ENCODE assay signal across 9 mouse cellular contexts in the genomic region with DNA sequence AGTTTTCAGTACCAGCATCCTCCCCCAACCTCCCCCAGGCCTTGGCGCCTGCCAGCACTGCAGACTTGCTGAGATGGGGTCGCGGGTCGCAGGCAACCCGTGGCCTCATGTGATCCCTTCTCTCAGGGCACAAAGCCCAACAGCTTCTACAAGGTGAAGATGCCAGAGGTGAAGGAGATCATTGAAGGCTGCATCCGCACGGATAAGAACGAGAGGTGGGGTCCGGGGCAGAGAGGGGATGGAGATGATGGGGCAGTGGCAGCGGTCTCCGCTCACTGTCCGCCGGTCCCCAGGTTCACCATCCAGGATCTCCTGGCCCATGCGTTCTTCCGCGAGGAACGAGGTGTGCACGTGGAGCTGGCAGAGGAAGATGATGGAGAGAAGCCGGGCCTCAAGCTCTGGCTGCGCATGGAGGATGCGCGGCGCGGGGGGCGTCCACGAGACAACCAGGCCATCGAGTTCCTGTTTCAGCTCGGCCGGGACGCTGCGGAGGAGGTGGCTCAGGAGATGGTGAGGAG. TPM values are rescaled to one million over a fixed set of nuclear protein-coding genes. Genes with fewer than 3 reads are reported as not detected.
DNase-seq lines count a peak whose midpoint lies in the region; ATAC-seq lines count a peak whose summit lies in the region.
"Had no signal": no experiment of that assay in that cellular context is flagged by ENCODE, and none has a peak within 500 bp of the region (broad histone marks: within the 10 kb centered on the region; RNA-seq: fewer than 3 reads in every experiment).

No protein-coding gene starts in this region.

- ATAC-seq in heart, embryonic 11.5 days (replicated peaks; ENCODE audit: insufficient number of reproducible peaks, low FRiP score, low TSS enrichment) = no peak
- ATAC-seq in hindbrain, embryonic 12.5 days (ENCODE audit: low FRiP score) = no peak
- ATAC-seq in midbrain, embryonic 13.5 days = no peak

- no peak for DNase-seq in heart, postnatal 10 days
- peak; percentile 31 for DNase-seq in ZHBTc4 (ENCODE audit: low read depth, low spot score)
- no peak for DNase-seq in urinary bladder, postnatal 4 days (ENCODE audit: low spot score in 2 of 2)
- no peak for DNase-seq in spleen, adult 18-20 months
- no peak for DNase-seq in urinary bladder, adult 2 months (ENCODE audit: low spot score)
- DNase-seq: thymus, postnatal 25 days had no signal

- H3K4me1 ChIP-seq in heart, embryonic 11.5 days (ENCODE audit: control insufficient read depth, insufficient read depth, low read length) = peaks cover 40% of the 10 kb centered on the region
- peaks cover 45% of the 10 kb centered on the region for H3K4me1 ChIP-seq in hindbrain, embryonic 12.5 days
- H3K4me1 ChIP-seq in midbrain, embryonic 13.5 days (replicated peaks) = peaks cover 43% of the 10 kb centered on the region

- no peak overlapping the region for H3K27ac ChIP-seq in heart, embryonic 11.5 days (ENCODE audit: low read depth, low read length)
- no peak overlapping the region for H3K27ac ChIP-seq in hindbrain, embryonic 12.5 days
- no peak overlapping the region for H3K27ac ChIP-seq in midbrain, embryonic 13.5 days

- H3K36me3 ChIP-seq in heart, embryonic 11.5 days (ENCODE audit: control insufficient read depth, insufficient read depth, low read length) = no peaks in the 10 kb centered on the region
- no peaks in the 10 kb centered on the region for H3K36me3 ChIP-seq in hindbrain, embryonic 12.5 days
- H3K36me3 ChIP-seq in midbrain, embryonic 13.5 days = no peaks in the 10 kb centered on the region

- WGBS in heart, embryonic 11.5 days (ENCODE audit: insufficient replicate concordance) = 7% methylated on average over 31 of the region's 31 CpGs
- 2% methylated on average over 31 of the region's 31 CpGs for WGBS in hindbrain, embryonic 12.5 days
- WGBS in midbrain, embryonic 13.5 days = under 1% methylated on average over 31 of the region's 31 CpGs

- H3K27me3 ChIP-seq in heart, embryonic 11.5 days (ENCODE audit: control insufficient read depth, insufficient read depth, low read length) = peaks cover 31% of the 10 kb centered on the region
- H3K27me3 ChIP-seq in hindbrain, embryonic 12.5 days = peaks cover 61% of the 10 kb centered on the region
- H3K27me3 ChIP-seq in midbrain, embryonic 13.5 days = peaks cover 67% of the 10 kb centered on the region

- peak overlapping the region; percentile 64 for H3K4me2 ChIP-seq in heart, embryonic 11.5 days
- H3K4me2 ChIP-seq in hindbrain, embryonic 12.5 days (replicated peaks) = peak overlapping the region; percentile 49
- H3K4me2 ChIP-seq in midbrain, embryonic 13.5 days (replicated peaks) = peak overlapping the region; percentile 57

- H3K9ac ChIP-seq in heart, embryonic 11.5 days (ENCODE audit: low read depth, low read length) = peak overlapping the region; percentile 56
- peak overlapping the region; percentile 29 for H3K9ac ChIP-seq in hindbrain, embryonic 12.5 days
- H3K9ac ChIP-seq in midbrain, embryonic 13.5 days (replicated peaks) = peak overlapping the region; percentile 44; the same call in 1 of the 2 replicates

- intact Hi-C loops in heart, postnatal 10 days (cut with DNase I) = no loop called here

- H3K4me3 ChIP-seq in heart, embryonic 11.5 days (ENCODE audit: low read depth, low read length) = peak overlapping the region; percentile 37
- H3K4me3 ChIP-seq in hindbrain, embryonic 12.5 days = peak overlapping the region; percentile 29
- peak overlapping the region; percentile 35 for H3K4me3 ChIP-seq in midbrain, embryonic 13.5 days (replicated peaks)

- no peaks in the 10 kb centered on the region for H3K9me3 ChIP-seq in heart, embryonic 11.5 days (replicated peaks; ENCODE audit: control insufficient read depth, low read length)
- no peaks in the 10 kb centered on the region for H3K9me3 ChIP-seq in hindbrain, embryonic 12.5 days (replicated peaks)
- no peaks in the 10 kb centered on the region for H3K9me3 ChIP-seq in midbrain, embryonic 13.5 days

RNA-seq across cellular contexts. Expression of a gene that starts 4.6 kb away (rescaled TPM):
- 11.1 and 13.7 TPM in 2 replicates for polyA plus RNA-seq in heart, embryonic 11.5 days (2014; fragmentation: Nextera tagmentation; extraction: Ambion mirVana)
- 1 to 10 TPM; 5.7 to 7.6 TPM for total RNA-seq in heart, postnatal 10 days (2021)
- polyA plus RNA-seq in hindbrain, embryonic 12.5 days (2016; fragmentation: Nextera tagmentation; extraction: Ambion mirVana) = 8.5 and 9.5 TPM in 2 replicates
- polyA plus RNA-seq in midbrain, embryonic 13.5 days (2015; fragmentation: Nextera tagmentation; extraction: Ambion mirVana) = 7.2 and 7.5 TPM in 2 replicates
- 7.4 and 10.6 TPM in 2 replicates for polyA plus RNA-seq in urinary bladder, adult 2 months (2012; rRNA removed)

RNA-seq across cellular contexts. Expression of a gene that starts 11.5 kb away (rescaled TPM):
- 126 and 128 TPM in 2 replicates for polyA plus RNA-seq in heart, embryonic 11.5 days (2014; fragmentation: Nextera tagmentation; extraction: Ambion mirVana)
- 100 to 1,000 TPM in 1 of 2 experiments, 10 to 100 TPM in 1; 97.5 to 111 TPM for total RNA-seq in heart, postnatal 10 days (2021)
- 90.9 and 97.4 TPM in 2 replicates for polyA plus RNA-seq in hindbrain, embryonic 12.5 days (2016; fragmentation: Nextera tagmentation; extraction: Ambion mirVana)
- 110 and 111 TPM in 2 replicates for polyA plus RNA-seq in midbrain, embryonic 13.5 days (2015; fragmentation: Nextera tagmentation; extraction: Ambion mirVana)
- polyA plus RNA-seq in urinary bladder, adult 2 months (2012; rRNA removed) = 73.3 and 91.1 TPM in 2 replicates

RNA-seq across cellular contexts. Expression of a gene that starts 13.8 kb away (rescaled TPM):
- 1.1 TPM in 2 replicates for polyA plus RNA-seq in heart, embryonic 11.5 days (2014; fragmentation: Nextera tagmentation; extraction: Ambion mirVana)
- total RNA-seq in heart, postnatal 10 days (2021) = under 1 TPM; 0.14 to 0.57 TPM
- 1.5 TPM in 2 replicates for polyA plus RNA-seq in hindbrain, embryonic 12.5 days (2016; fragmentation: Nextera tagmentation; extraction: Ambion mirVana)
- polyA plus RNA-seq in midbrain, embryonic 13.5 days (2015; fragmentation: Nextera tagmentation; extraction: Ambion mirVana) = 1.2 and 1.3 TPM in 2 replicates
- 1.4 and 1.5 TPM in 2 replicates for polyA plus RNA-seq in urinary bladder, adult 2 months (2012; rRNA removed)

RNA-seq across cellular contexts. Expression of a gene that starts 13.9 kb away (rescaled TPM):
- 183 and 189 TPM in 2 replicates for polyA plus RNA-seq in heart, embryonic 11.5 days (2014; fragmentation: Nextera tagmentation; extraction: Ambion mirVana)
- 10 to 100 TPM; 84.2 to 92.6 TPM for total RNA-seq in heart, postnatal 10 days (2021)
- 195 and 210 TPM in 2 replicates for polyA plus RNA-seq in hindbrain, embryonic 12.5 days (2016; fragmentation: Nextera tagmentation; extraction: Ambion mirVana)
- 210 and 213 TPM in 2 replicates for polyA plus RNA-seq in midbrain, embryonic 13.5 days (2015; fragmentation: Nextera tagmentation; extraction: Ambion mirVana)
- polyA plus RNA-seq in urinary bladder, adult 2 months (2012; rRNA removed) = 155 and 156 TPM in 2 replicates

RNA-seq across cellular contexts. Expression of a gene that starts 19.2 kb away (rescaled TPM):
- 230 and 232 TPM in 2 replicates for polyA plus RNA-seq in heart, embryonic 11.5 days (2014; fragmentation: Nextera tagmentation; extraction: Ambion mirVana)
- 100 to 1,000 TPM; 146 to 180 TPM for total RNA-seq in heart, postnatal 10 days (2021)
- polyA plus RNA-seq in hindbrain, embryonic 12.5 days (2016; fragmentation: Nextera tagmentation; extraction: Ambion mirVana) = 60.1 and 62.2 TPM in 2 replicates
- 64.4 and 65.7 TPM in 2 replicates for polyA plus RNA-seq in midbrain, embryonic 13.5 days (2015; fragmentation: Nextera tagmentation; extraction: Ambion mirVana)
- polyA plus RNA-seq in urinary bladder, adult 2 months (2012; rRNA removed) = 79.5 and 82.0 TPM in 2 replicates
